Mouse (Mus musculus): ENCODE results near the gene Gabra4. TPM values are rescaled to one million over a fixed set of nuclear protein-coding genes. Genes with fewer than 3 reads are reported as not detected.
A peak's percentile ranks its signal among the peaks of the same experiment; 100 is the strongest.

Gabra4 gene
- total and polyA plus RNA-seq, 3 experiments = 0.09 TPM; not detected in 2

GRCm38 (mm10) chr5:71700468-71701272 lies 42.6 kb upstream of the Gabra4 start:
- TF ChIP-seq MAX (IDR thresholded peaks at IDR 0.05; ENCODE audit: low read length) (no peak), JUN (IDR thresholded peaks at IDR 0.05; ENCODE audit: insufficient read depth, low read depth, low read length) (no peak), ZMIZ1 (IDR thresholded peaks at IDR 0.05; ENCODE audit: low read depth, low read length) (no peak), MAZ (IDR thresholded peaks at IDR 0.05; ENCODE audit: low read depth, low read length) (no peak), TCF12 (IDR thresholded peaks at IDR 0.05; ENCODE audit: low read depth, low read length) (no peak), UBTF (IDR thresholded peaks at IDR 0.05; ENCODE audit: low read depth, low read length) (no peak), POLR2AphosphoS2 (IDR thresholded peaks at IDR 0.05; ENCODE audit: low read depth, low read length) (no peak), MEF2A (IDR thresholded peaks at IDR 0.05; ENCODE audit: borderline replicate concordance, low read depth, low read length) (no peak), POLR2A (IDR thresholded peaks at IDR 0.05; ENCODE audit: low read depth, low read length) (no peak), ZNF384 (IDR thresholded peaks at IDR 0.05; ENCODE audit: low read depth, low read length) (no peak), CTCF (conservative IDR thresholded peaks at IDR 0.05 in 1 of 2, IDR thresholded peaks at IDR 0.05 in 1 of 2; ENCODE audit: low read depth in 2 of 2, low read length in 2 of 2) (no peak), BHLHE40 (IDR thresholded peaks at IDR 0.05; ENCODE audit: low read depth, low read length) (no peak), SMC3 (IDR thresholded peaks at IDR 0.05; ENCODE audit: low read depth, low read length) (no peak), ZKSCAN1 (IDR thresholded peaks at IDR 0.05; ENCODE audit: borderline replicate concordance, low read depth, low read length) (no peak), CHD2 (IDR thresholded peaks at IDR 0.05; ENCODE audit: low read length) (no peak), RCOR1 (conservative IDR thresholded peaks at IDR 0.05; ENCODE audit: low read depth, low read length) (no peak), PAX5 (IDR thresholded peaks at IDR 0.05; ENCODE audit: low read length) (no peak), SIN3A (IDR thresholded peaks at IDR 0.05; ENCODE audit: low read length) (no peak)
- DNase-seq (ENCODE audit: extremely low read depth) = no peak
- no peak overlapping the region for H3K9ac ChIP-seq (ENCODE audit: insufficient read depth, low read depth)
- H3K27ac ChIP-seq (ENCODE audit: insufficient read depth, low read depth) = no peak overlapping the region
- no peaks in the 10 kb centered on the region for H3K4me1 ChIP-seq (ENCODE audit: control insufficient read depth in 1 of 2, insufficient read depth in 2 of 2)
- no peaks in the 10 kb centered on the region for H3K36me3 ChIP-seq (replicated peaks in 1 of 2; ENCODE audit: control insufficient read depth in 1 of 2, insufficient read depth in 1 of 2, low read length in 1 of 2)
- dilution Hi-C loops (cut with MboI; ENCODE audit: extremely low pct_ligation_motif_present, extremely low pct_unique_long_range_greater_than_20kb, low sequenced_read_pairs) (no loop called here), in situ Hi-C loops (cut with MboI; ENCODE audit: low pct_ligation_motif_present, low pct_unique_long_range_greater_than_20kb, low sequenced_read_pairs) (no loop called here)
- H3K27me3 ChIP-seq (replicated peaks) = no peaks in the 10 kb centered on the region
- no peak overlapping the region for H3K4me3 ChIP-seq (replicated peaks in 1 of 3; ENCODE audit: low read depth in 2 of 3, low read length in 2 of 3, poor library complexity in 1 of 3)
- no peaks in the 10 kb centered on the region for H3K79me2 ChIP-seq (replicated peaks; ENCODE audit: control insufficient read depth, extremely low read depth, insufficient read depth, poor library complexity, severe bottlenecking)
- H3K4me2 ChIP-seq (ENCODE audit: insufficient read depth, low read depth, poor library complexity, severe bottlenecking) = no peak overlapping the region
- no peaks in the 10 kb centered on the region for H3K9me3 ChIP-seq (replicated peaks; ENCODE audit: low read length)

GRCm38 (mm10) chr5:71699696-71700467 lies 41.8 kb upstream of the Gabra4 start:
- H3K27ac ChIP-seq (ENCODE audit: insufficient read depth, low read depth) = no peak overlapping the region
- no peak overlapping the region for H3K4me3 ChIP-seq (replicated peaks in 1 of 3; ENCODE audit: low read depth in 2 of 3, low read length in 2 of 3, poor library complexity in 1 of 3)
- H3K79me2 ChIP-seq (replicated peaks; ENCODE audit: control insufficient read depth, extremely low read depth, insufficient read depth, poor library complexity, severe bottlenecking) = no peaks in the 10 kb centered on the region
- TF ChIP-seq ETS1 (conservative IDR thresholded peaks at IDR 0.05; ENCODE audit: low read depth, low read length) (no peak), USF2 (conservative IDR thresholded peaks at IDR 0.05; ENCODE audit: low read depth, low read length) (no peak), NRF1 (IDR thresholded peaks at IDR 0.05; ENCODE audit: low read depth, low read length) (peak; percentile 53), ZC3H11A (IDR thresholded peaks at IDR 0.05; ENCODE audit: low read depth, low read length) (no peak), HCFC1 (IDR thresholded peaks at IDR 0.05; ENCODE audit: low read depth, low read length) (no peak)
- no peaks in the 10 kb centered on the region for H3K9me3 ChIP-seq (replicated peaks; ENCODE audit: low read length)
- H3K4me2 ChIP-seq (ENCODE audit: insufficient read depth, low read depth, poor library complexity, severe bottlenecking) = no peak overlapping the region
- in situ Hi-C loops (cut with MboI; ENCODE audit: low pct_ligation_motif_present, low pct_unique_long_range_greater_than_20kb, low sequenced_read_pairs) = no loop called here
- DNase-seq (ENCODE audit: extremely low read depth) = no peak
- no peaks in the 10 kb centered on the region for H3K36me3 ChIP-seq (replicated peaks in 1 of 2; ENCODE audit: control insufficient read depth in 1 of 2, insufficient read depth in 1 of 2, low read length in 1 of 2)
- H3K9ac ChIP-seq (ENCODE audit: insufficient read depth, low read depth) = no peak overlapping the region
- H3K27me3 ChIP-seq (replicated peaks) = no peaks in the 10 kb centered on the region
- no peaks in the 10 kb centered on the region for H3K4me1 ChIP-seq (ENCODE audit: control insufficient read depth in 1 of 2, insufficient read depth in 2 of 2)
- dilution Hi-C loops (cut with MboI; ENCODE audit: extremely low pct_ligation_motif_present, extremely low pct_unique_long_range_greater_than_20kb, low sequenced_read_pairs) = no loop called here

Measured in CH12.LX (cell line).